Comparison of ENCODE assay signal across 7 mouse cellular contexts in the genomic region with DNA sequence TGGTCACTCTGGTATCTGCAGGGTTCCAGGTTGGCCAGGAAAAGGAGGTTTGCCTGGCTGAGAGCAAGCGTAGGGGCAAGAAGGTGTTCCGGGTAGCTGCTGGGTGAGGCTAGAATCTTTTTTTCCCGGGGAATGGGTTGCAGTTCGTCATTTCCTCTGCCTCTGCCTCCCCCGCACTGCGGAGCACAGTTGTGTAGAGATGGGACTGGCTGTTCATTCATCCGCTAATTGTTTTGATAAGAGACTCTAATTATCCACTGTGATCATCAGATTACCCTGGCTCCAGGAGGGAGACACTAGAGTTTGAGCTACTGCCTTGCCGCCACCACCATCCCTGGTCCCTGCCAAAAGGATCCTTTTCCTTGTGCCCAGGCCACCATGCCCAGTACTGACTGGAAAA.
DNase-seq lines count a peak whose midpoint lies in the region; ATAC-seq and TF ChIP-seq lines count a peak whose summit lies in the region.

No protein-coding gene starts in this region.

- ATAC-seq in midbrain, postnatal 0 days (ENCODE audit: low FRiP score): no peak
- no peak; the same call in 1 of the 2 replicates for ATAC-seq in hindbrain, embryonic 16.5 days
- ATAC-seq in stomach, postnatal 0 days (ENCODE audit: low FRiP score, low TSS enrichment): no peak

- TF ChIP-seq POLR2A in heart, adult 2 months (IDR thresholded peaks at IDR 0.05; ENCODE audit: insufficient read depth, low read depth, low read length): no peak

- peak overlapping the region; percentile 4; the same call in 1 of the 2 replicates for H3K4me3 ChIP-seq in midbrain, embryonic 10.5 days
- no peak overlapping the region for H3K4me3 ChIP-seq in midbrain, postnatal 0 days (ENCODE audit: low read depth, low read length)
- no peak overlapping the region for H3K4me3 ChIP-seq in heart, adult 2 months
- no peak overlapping the region for H3K4me3 ChIP-seq in hindbrain, embryonic 16.5 days (ENCODE audit: low read length)
- no peak overlapping the region for H3K4me3 ChIP-seq in stomach, postnatal 0 days (ENCODE audit: low read depth, low read length)

- no peak overlapping the region for H3K4me2 ChIP-seq in midbrain, postnatal 0 days (ENCODE audit: low read depth, low read length, poor library complexity, severe bottlenecking)
- no peak overlapping the region for H3K4me2 ChIP-seq in hindbrain, embryonic 16.5 days (ENCODE audit: low read length)
- H3K4me2 ChIP-seq in stomach, postnatal 0 days (replicated peaks; ENCODE audit: low read depth): no peak overlapping the region

- no peaks in the 10 kb centered on the region for H3K9me3 ChIP-seq in midbrain, embryonic 10.5 days (replicated peaks)
- no peaks in the 10 kb centered on the region for H3K9me3 ChIP-seq in midbrain, postnatal 0 days (ENCODE audit: low read length)
- H3K9me3 ChIP-seq in hindbrain, embryonic 16.5 days (ENCODE audit: control insufficient read depth, low read length): no peaks in the 10 kb centered on the region
- H3K9me3 ChIP-seq in stomach, postnatal 0 days (ENCODE audit: control insufficient read depth, low read length): no peaks in the 10 kb centered on the region

- peaks cover 99% of the 10 kb centered on the region for H3K4me1 ChIP-seq in midbrain, embryonic 10.5 days
- peaks cover 11% of the 10 kb centered on the region; the same call in 1 of the 2 replicates for H3K4me1 ChIP-seq in midbrain, postnatal 0 days (ENCODE audit: insufficient read depth, low read length)
- H3K4me1 ChIP-seq in heart, adult 2 months (ENCODE audit: control insufficient read depth, insufficient read depth, low read length): peaks cover 13% of the 10 kb centered on the region
- peaks cover 54% of the 10 kb centered on the region for H3K4me1 ChIP-seq in hindbrain, embryonic 16.5 days (ENCODE audit: control insufficient read depth, insufficient read depth, low read depth, low read length)
- peaks cover 19% of the 10 kb centered on the region for H3K4me1 ChIP-seq in stomach, postnatal 0 days (replicated peaks; ENCODE audit: control insufficient read depth, insufficient read depth)

- TF ChIP-seq CTCF in midbrain, postnatal 0 days (IDR thresholded peaks at IDR 0.05): no peak
- TF ChIP-seq CTCF in heart, adult 2 months (IDR thresholded peaks at IDR 0.05): no peak
- TF ChIP-seq CTCF in stomach, postnatal 0 days (IDR thresholded peaks at IDR 0.05; ENCODE audit: low read depth): no peak

- H3K27ac ChIP-seq in midbrain, embryonic 10.5 days (replicated peaks): peak overlapping the region; percentile 71
- no peak overlapping the region for H3K27ac ChIP-seq in midbrain, postnatal 0 days (ENCODE audit: low read depth, low read length)
- H3K27ac ChIP-seq in heart, adult 2 months: peak overlapping the region; percentile 48
- H3K27ac ChIP-seq in hindbrain, embryonic 16.5 days (ENCODE audit: low read depth, low read length): no peak overlapping the region
- 0 out of 2 replicates have a peak overlapping the region, but pooled peaks have one; percentile 31 for H3K27ac ChIP-seq in stomach, postnatal 0 days (replicated peaks)

- no peak overlapping the region for H3K9ac ChIP-seq in midbrain, postnatal 0 days (replicated peaks; ENCODE audit: low read length, poor library complexity, severe bottlenecking)
- no peak overlapping the region for H3K9ac ChIP-seq in heart, adult 2 months (ENCODE audit: low read depth, low read length)
- H3K9ac ChIP-seq in hindbrain, embryonic 16.5 days (ENCODE audit: low read depth, low read length): peak overlapping the region; percentile 3; the same call in 1 of the 2 replicates
- H3K9ac ChIP-seq in stomach, postnatal 0 days (ENCODE audit: low read length): no peak overlapping the region

- DNase-seq in midbrain, embryonic 10.5 days (ENCODE audit: low spot score): no peak
- no peak for DNase-seq in midbrain, postnatal 0 days (ENCODE audit: low spot score)
- peak; percentile 51 to 56 for DNase-seq in heart, adult 2 months
- DNase-seq in stomach, postnatal 0 days (ENCODE audit: low spot score): no peak
- DNase-seq in c-Kit-positive CD71-positive TER-119-positive erythroid progenitor cells, embryonic 14.5 days (ENCODE audit: low spot score): no peak
- no peak for DNase-seq in T-cell, adult 2 months (ENCODE audit: low spot score)

- peaks cover 22% of the 10 kb centered on the region for H3K36me3 ChIP-seq in midbrain, embryonic 10.5 days
- H3K36me3 ChIP-seq in midbrain, postnatal 0 days (ENCODE audit: insufficient read depth, low read length): no peaks in the 10 kb centered on the region
- no peaks in the 10 kb centered on the region for H3K36me3 ChIP-seq in heart, adult 2 months (ENCODE audit: control insufficient read depth, insufficient read depth, low read length)
- no peaks in the 10 kb centered on the region for H3K36me3 ChIP-seq in hindbrain, embryonic 16.5 days (ENCODE audit: control insufficient read depth, insufficient read depth, low read length)
- H3K36me3 ChIP-seq in stomach, postnatal 0 days (ENCODE audit: control insufficient read depth, insufficient read depth, low read length): no peaks in the 10 kb centered on the region

- TF ChIP-seq EP300 in heart, adult 2 months (IDR thresholded peaks at IDR 0.05; ENCODE audit: insufficient read depth, low read depth, low read length): 0 out of 2 replicates have a peak, but pooled peaks have one; percentile 43
- no peak for TF ChIP-seq EP300 in stomach, postnatal 0 days (optimal IDR thresholded peaks at IDR 0.05)

- H3K27me3 ChIP-seq in midbrain, embryonic 10.5 days (ENCODE audit: low read depth, poor library complexity, severe bottlenecking): no peaks in the 10 kb centered on the region
- no peaks in the 10 kb centered on the region for H3K27me3 ChIP-seq in midbrain, postnatal 0 days (ENCODE audit: insufficient read depth, low read length)
- no peaks in the 10 kb centered on the region for H3K27me3 ChIP-seq in heart, adult 2 months (ENCODE audit: control insufficient read depth, insufficient read depth, low read length)
- H3K27me3 ChIP-seq in hindbrain, embryonic 16.5 days (replicated peaks; ENCODE audit: control insufficient read depth, insufficient read depth, low read length): no peaks in the 10 kb centered on the region
- no peaks in the 10 kb centered on the region for H3K27me3 ChIP-seq in stomach, postnatal 0 days (ENCODE audit: control insufficient read depth, insufficient read depth, low read length)

- WGBS in midbrain, embryonic 10.5 days: 50% methylated on average over 8 of the region's 8 CpGs
- 49% methylated on average over 8 of the region's 8 CpGs for WGBS in midbrain, postnatal 0 days
- WGBS in heart, adult 2 months: 44% methylated on average over 8 of the region's 8 CpGs
- WGBS in hindbrain, embryonic 16.5 days: 35% methylated on average over 8 of the region's 8 CpGs
- 60% methylated on average over 8 of the region's 8 CpGs for WGBS in stomach, postnatal 0 days

- intact Hi-C loops in heart, adult 2 months (cut with DNase I): no loop called here

- H3K79me2 ChIP-seq in heart, adult 2 months (replicated peaks; ENCODE audit: control insufficient read depth, insufficient read depth, low read length): peaks cover 3% of the 10 kb centered on the region; the same call in 1 of the 2 replicates

Comparison
In these comparisons a context has a peak if more than half of its experiments do, and no peak if none do; other contexts are left out.
1. H3K27ac ChIP-seq: peak in midbrain, embryonic 10.5 days (single experiment), heart, adult 2 months (single experiment) and stomach, postnatal 0 days (single experiment); none in midbrain, postnatal 0 days (single experiment) and hindbrain, embryonic 16.5 days (single experiment).
2. DNase-seq: peak in heart, adult 2 months (2 of 2); none in midbrain, embryonic 10.5 days (single experiment), midbrain, postnatal 0 days (single experiment), stomach, postnatal 0 days (single experiment), c-Kit-positive CD71-positive TER-119-positive erythroid progenitor cells, embryonic 14.5 days (single experiment) and T-cell, adult 2 months (single experiment).